Mouse (Mus musculus) liver, embryonic 14.5 days (tissue): ENCODE measurements around the gene Pde4b. TPM values are rescaled to one million over a fixed set of nuclear protein-coding genes. Genes with fewer than 3 reads are reported as not detected.
A peak's percentile ranks its signal among the peaks of the same experiment; 100 is the strongest.

Experiments
- ATAC-seq: fragments of 200-750 bp; cut with Nextera tagmentation; 2 replicates; pipeline ENCODE4 v1.8.0; 2017; ENCODE audit warnings: moderate number of reproducible peaks, mild to moderate bottlenecking, moderate library complexity; ENCODE audit not compliant: insufficient read depth
- DNase-seq, 3 experiments: peaks; one replicate each; pipeline ENCODE4 v3.0.0-alpha.2; 2012 to 2013; ENCODE audit warnings: low read depth in 3 of 3, low spot score in 3 of 3
- H3K27ac ChIP-seq: fragments of 300-500 bp; sonication (generic); 2 replicates; pipeline ENCODE4 v1.5.1; 2014; ENCODE audit warnings: moderate library complexity, mild to moderate bottlenecking, control low read depth, inconsistent platforms
- H3K27me3 ChIP-seq: fragments of 300-500 bp; sonication (generic); 2 replicates; pipeline ENCODE4 v1.6.1; 2014; ENCODE audit warnings: mild to moderate bottlenecking, low read length, moderate library complexity; ENCODE audit not compliant: control insufficient read depth, insufficient read depth
- H3K36me3 ChIP-seq: fragments of 300-500 bp; sonication (generic); replicated peaks from 2 replicates; pipeline ENCODE4 v1.6.1; 2014; ENCODE audit warnings: low read depth; ENCODE audit not compliant: control insufficient read depth, insufficient read depth
- H3K4me1 ChIP-seq, 2 experiments: fragments of 200-500 bp in 1 of 2; fragments of 300-500 bp in 1 of 2; sonication (generic) in 1 of 2; replicated peaks; 2 replicates each; pipeline ENCODE4 v1.6.1; 2012 to 2014; ENCODE audit warnings: antibody characterized with exemption in 1 of 2, inconsistent platforms in 1 of 2, low read length in 1 of 2; ENCODE audit not compliant: control insufficient read depth in 2 of 2, insufficient read depth in 2 of 2
- H3K4me2 ChIP-seq: fragments of 300-500 bp; sonication (generic); 2 replicates; pipeline ENCODE4 v1.6.1; 2014; ENCODE audit warnings: low read depth, mild to moderate bottlenecking, control low read depth, moderate library complexity
- H3K4me3 ChIP-seq, 2 experiments: fragments of 200-500 bp in 1 of 2; fragments of 300-500 bp in 1 of 2; sonication (generic) in 1 of 2; 2 replicates each; pipeline ENCODE4 v1.5.1; 2012 to 2014; ENCODE audit warnings: low read depth in 2 of 2, low read length in 2 of 2, mild to moderate bottlenecking in 2 of 2, control low read depth in 1 of 2, inconsistent platforms in 1 of 2, moderate library complexity in 1 of 2; ENCODE audit not compliant: insufficient read depth in 1 of 2
- H3K9ac ChIP-seq: fragments of 300-500 bp; sonication (generic); replicated peaks from 2 replicates; pipeline ENCODE4 v1.6.1; 2014; ENCODE audit warnings: mild to moderate bottlenecking, control low read depth, moderate library complexity
- H3K9me3 ChIP-seq: fragments of 300-500 bp; sonication (generic); 2 replicates; pipeline ENCODE4 v1.6.1; 2016; ENCODE audit warnings: low read length, mixed read lengths; ENCODE audit not compliant: control insufficient read depth
- CTCF ChIP-seq: IDR thresholded peaks from 2 replicates; pipeline ENCODE4 v1.5.1; 2016; ENCODE audit warnings: antibody characterized with exemption, low read depth, control low read depth
- EP300 ChIP-seq: IDR thresholded peaks from 2 replicates; pipeline ENCODE4 v1.6.1; 2016; ENCODE audit warnings: antibody characterized with exemption, low read depth
- WGBS: fragments of 180-500 bp; shearing (Covaris S2); extraction: QIAGEN DNeasy Blood & Tissue Kit; methylation state at CpG from one replicate; pipeline ENCODE4 v1.1.7; 2014; ENCODE audit not compliant: insufficient replicate concordance; 5-methylcytosine and 5-hydroxymethylcytosine counted together
- polyA plus RNA-seq, 2 experiments: library from polyadenylated mRNA; depleted of rRNA in 1 of 2; stranded (reverse) in 1 of 2; unstranded in 1 of 2; fragments of >200 nt; fragmentation: Nextera tagmentation in 1 of 2; extraction: Ambion mirVana in 1 of 2; gene quantifications; 2 replicates each; pipeline versions ENCODE4 v1.2.1 to v1.2.3; 2012 to 2014

The Pde4b gene
- polyA plus RNA-seq, 2 experiments = 1.5 to 2.3 TPM

GRCm38 (mm10) chr4:102239657-102240390 is 152.5 kb downstream of the Pde4b start:
- Histone ChIP-seq H3K36me3 (no peaks in the 10 kb centered on the region), H3K9ac (no peak overlapping the region), H3K9me3 (no peaks in the 10 kb centered on the region), H3K27me3 (no peaks in the 10 kb centered on the region), H3K4me1 (no peaks in the 10 kb centered on the region), H3K4me3 (no peak overlapping the region), H3K27ac (no peak overlapping the region), H3K4me2 (no peak overlapping the region)
- no peak for ATAC-seq
- WGBS = 65% methylated on average over 12 of the region's 12 CpGs
- TF ChIP-seq CTCF (no peak), EP300 (no peak)
- no peak for DNase-seq

GRCm38 (mm10) chr4:102240754-102241427 is 153.5 kb downstream of the Pde4b start:
- H3K27me3 ChIP-seq = no peaks in the 10 kb centered on the region
- H3K4me1 ChIP-seq = no peaks in the 10 kb centered on the region
- H3K9ac ChIP-seq = no peak overlapping the region
- no peak overlapping the region for H3K27ac ChIP-seq
- H3K36me3 ChIP-seq = no peaks in the 10 kb centered on the region
- no peak overlapping the region for H3K4me2 ChIP-seq
- TF ChIP-seq CTCF (no peak), EP300 (no peak)
- H3K4me3 ChIP-seq = no peak overlapping the region
- no peaks in the 10 kb centered on the region for H3K9me3 ChIP-seq
- ATAC-seq (no peak), DNase-seq (no peak)
- WGBS = 53% methylated on average over 8 of the region's 8 CpGs

- no peak overlapping the region for H3K9ac ChIP-seq
- no peak for ATAC-seq
- H3K4me2 ChIP-seq = no peak overlapping the region
- DNase-seq = no peak
- no peaks in the 10 kb centered on the region for H3K27me3 ChIP-seq
- H3K27ac ChIP-seq = no peak overlapping the region
- no peaks in the 10 kb centered on the region for H3K9me3 ChIP-seq
- no peak overlapping the region for H3K4me3 ChIP-seq
- H3K36me3 ChIP-seq = no peaks in the 10 kb centered on the region
- TF ChIP-seq CTCF = no peak
- H3K4me1 ChIP-seq = no peaks in the 10 kb centered on the region; a peak in 1 of 4 replicates
Observed at GRCm38 (mm10) chr4:102253994-102254393, 166.7 kb downstream of the Pde4b start.

- TF ChIP-seq EP300 (no peak), CTCF (no peak)
- Histone ChIP-seq H3K27me3 (no peaks in the 10 kb centered on the region), H3K9me3 (no peaks in the 10 kb centered on the region), H3K36me3 (no peaks in the 10 kb centered on the region), H3K27ac (no peak overlapping the region), H3K4me1 (no peaks in the 10 kb centered on the region; a peak in 1 of 4 replicates), H3K9ac (no peak overlapping the region), H3K4me2 (peak overlapping the region; percentile 22; the same call in 1 of the 2 replicates), H3K4me3 (no peak overlapping the region)
- 10% methylated on average over 15 of the region's 15 CpGs for WGBS
- ATAC-seq = no peak
- no peak for DNase-seq
Observed at GRCm38 (mm10) chr4:102254466-102255294, 167.3 kb downstream of the Pde4b start.

GRCm38 (mm10) chr4:102255295-102255670 is 167.9 kb downstream of the Pde4b start:
- no peak overlapping the region for H3K4me2 ChIP-seq
- no peak overlapping the region for H3K27ac ChIP-seq
- H3K27me3 ChIP-seq = no peaks in the 10 kb centered on the region
- H3K4me1 ChIP-seq = no peaks in the 10 kb centered on the region; a peak in 1 of 4 replicates
- TF ChIP-seq EP300 (no peak), CTCF (no peak)
- DNase-seq (no peak), ATAC-seq (no peak)
- no peaks in the 10 kb centered on the region for H3K36me3 ChIP-seq
- H3K9ac ChIP-seq = no peak overlapping the region
- no peaks in the 10 kb centered on the region for H3K9me3 ChIP-seq
- WGBS = 58% methylated on average over 9 of the region's 9 CpGs
- H3K4me3 ChIP-seq = no peak overlapping the region
